Mouse (Mus musculus) erythroblast, embryonic 14.5 days (primary cell): ENCODE results near the gene BC035947.

Source experiments
- GATA1 ChIP-seq: IDR thresholded peaks from 2 replicates; pipeline ENCODE4 v1.6.1; 2012; ENCODE audit warnings: low read length, inconsistent platforms, mixed read lengths
- TAL1 ChIP-seq: IDR thresholded peaks from 3 replicates; pipeline ENCODE4 v1.6.1; 2012; ENCODE audit warnings: low read length, inconsistent platforms, mixed read lengths

- TF ChIP-seq GATA1 (no peak), TAL1 (no peak)
Measured at GRCm38 (mm10) chr1:78453886-78454285, 58.1 kb downstream of the BC035947 start.
